Mouse (Mus musculus): ENCODE results near the gene Sde2.
"Not testable (repeated sequence)": the region's sequence is repeated elsewhere in the genome, so short reads cannot be mapped to it uniquely, and the experiment has no call there.

Gene Sde2

GRCm38 (mm10) chr1:180830588-180831346 lies 20.2 kb upstream of the Sde2 start:
- no peak for DNase-seq (ENCODE audit: low read depth, low spot score)

DNA sequence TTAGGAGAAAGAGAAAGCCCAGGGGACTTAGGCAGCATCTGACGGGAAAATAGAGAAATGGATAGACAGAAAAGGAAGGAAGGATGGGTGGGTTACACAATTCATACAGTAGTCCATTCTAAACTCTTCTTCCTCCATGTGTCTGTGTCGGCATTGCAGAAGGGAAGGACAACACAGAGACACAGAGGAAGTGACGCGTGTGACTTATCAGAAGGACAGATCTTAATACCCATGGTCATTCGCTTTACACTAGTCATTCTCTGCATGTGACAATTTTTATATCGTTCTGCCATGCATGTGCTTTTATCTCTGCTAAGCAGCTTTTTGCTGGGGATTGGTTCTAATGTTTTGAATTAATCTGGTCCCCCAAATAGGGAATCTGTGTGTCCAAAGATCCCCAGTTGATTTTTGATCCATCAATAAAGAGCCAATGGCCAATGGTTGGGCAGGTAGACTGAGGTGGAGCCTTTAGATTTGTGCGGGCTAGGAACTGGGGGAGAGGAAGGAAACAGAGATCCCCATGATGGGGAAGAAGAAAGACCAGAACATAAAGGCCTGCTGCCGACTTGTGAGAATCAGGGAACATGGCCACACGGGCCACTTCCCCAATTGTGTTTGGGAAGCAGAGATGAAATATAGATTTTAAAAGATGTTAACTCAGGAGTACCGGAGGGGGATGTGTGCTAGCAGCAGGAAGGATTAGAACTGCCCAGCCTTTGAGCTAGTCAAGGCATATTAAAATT lies 15.5 kb upstream of the Sde2 start:
- no peak for DNase-seq (ENCODE audit: low read depth, low spot score)

GRCm38 (mm10) chr1:180836467-180836866 lies 14.5 kb upstream of the Sde2 start:
- DNase-seq (ENCODE audit: low read depth, low spot score): not testable (repeated sequence)

DNA sequence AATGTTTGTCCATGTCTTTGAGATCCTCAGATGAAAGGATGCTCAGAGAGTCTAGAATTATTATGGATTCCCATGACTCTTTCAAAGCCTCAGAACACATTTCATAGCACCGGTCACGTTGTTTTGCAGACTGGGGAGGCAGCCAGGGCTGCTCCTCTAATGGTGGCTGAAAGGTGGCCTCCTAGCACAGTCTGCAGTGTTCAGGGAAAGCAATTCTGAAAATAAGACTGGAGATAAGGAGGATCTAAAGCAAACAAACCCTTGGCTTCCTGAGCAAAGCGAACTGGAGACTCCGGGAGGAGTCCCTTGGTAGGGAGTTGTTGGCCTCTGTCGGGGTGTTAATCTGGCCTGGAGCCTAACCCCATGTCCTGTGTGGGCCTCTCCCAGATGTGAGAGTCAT lies 13.7 kb upstream of the Sde2 start:
- no peak for DNase-seq (ENCODE audit: low read depth, low spot score)

- DNase-seq (ENCODE audit: low read depth, low spot score): no peak
Measured at GRCm38 (mm10) chr1:180838014-180838413, 12.9 kb upstream of the Sde2 start.

DNA sequence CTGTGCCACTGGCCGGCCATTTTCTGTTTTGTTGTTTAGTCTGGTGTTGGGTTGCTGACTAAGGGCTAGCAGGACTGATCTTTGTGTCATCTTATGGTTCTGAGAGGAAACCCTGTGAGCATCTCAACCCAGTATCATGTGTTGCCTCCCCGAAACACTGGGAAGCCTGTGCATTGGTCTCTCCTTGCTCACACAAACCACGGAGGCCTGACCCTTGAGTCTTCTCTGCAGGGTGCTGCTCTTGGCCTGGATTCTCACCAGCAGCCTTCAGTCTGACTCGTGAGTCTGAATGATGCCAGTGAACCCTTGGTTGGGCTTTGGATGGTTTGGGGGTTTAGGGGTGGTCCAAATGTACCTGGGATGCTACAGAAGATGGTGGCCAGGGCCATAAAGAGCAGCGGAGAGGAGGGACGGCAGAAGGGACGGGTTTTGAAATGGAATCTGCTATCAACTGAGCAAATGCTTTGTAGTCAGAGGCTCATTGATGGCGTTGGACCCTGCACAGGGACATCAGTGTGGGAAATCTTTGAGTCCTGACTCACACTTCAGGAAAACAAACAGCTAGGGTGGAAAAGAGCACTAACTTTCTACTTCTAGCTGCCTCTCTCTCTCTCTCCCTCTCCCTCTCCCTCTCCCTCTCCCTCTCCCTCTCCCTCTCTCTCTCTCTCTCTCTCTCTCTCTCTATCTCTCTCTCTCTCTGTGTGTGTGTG lies 11.6 kb upstream of the Sde2 start:
- no peak for DNase-seq (ENCODE audit: low read depth, low spot score)

DNA sequence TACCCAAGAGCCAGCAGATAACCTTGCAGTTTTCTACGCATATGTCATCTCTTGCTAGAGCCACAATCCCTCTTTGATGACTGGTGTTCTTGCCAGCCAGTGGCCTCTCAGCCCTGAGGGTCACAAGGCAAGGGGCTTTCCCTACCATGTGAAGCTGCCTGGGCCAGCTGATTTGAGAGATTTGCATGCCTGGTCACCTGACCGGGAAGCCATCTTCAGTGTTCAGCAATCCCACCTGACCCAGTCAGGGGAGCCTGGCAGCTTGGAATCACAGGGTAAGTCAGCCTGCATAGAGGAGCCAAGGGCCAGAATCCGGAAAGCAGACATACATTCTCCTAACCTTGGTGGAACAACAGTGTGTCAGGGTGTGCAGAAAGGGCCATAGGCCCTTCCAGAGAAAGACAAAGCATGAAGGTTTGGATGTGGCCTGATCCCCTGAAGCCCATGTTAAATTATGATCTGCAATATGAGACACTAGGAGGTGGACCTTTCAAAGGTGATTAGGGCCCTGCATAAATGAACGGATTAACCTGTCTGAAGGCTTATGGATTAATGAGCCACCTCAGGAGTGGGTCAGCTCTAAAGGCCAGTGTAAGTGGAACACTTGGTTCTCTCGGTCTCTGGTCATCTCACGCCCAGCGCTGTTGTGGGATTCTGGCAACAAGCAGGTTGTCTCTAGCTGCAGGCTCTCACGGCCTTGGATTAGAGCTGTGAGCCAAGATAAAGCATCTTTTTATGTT lies 9.2 kb upstream of the Sde2 start:
- DNase-seq (ENCODE audit: low read depth, low spot score): peak; percentile 60

GRCm38 (mm10) chr1:180848114-180848510 lies 2.8 kb upstream of the Sde2 start:
- DNase-seq (ENCODE audit: low read depth, low spot score): peak; percentile 19

- DNase-seq (ENCODE audit: low read depth, low spot score): no peak
Measured at GRCm38 (mm10) chr1:180848511-180849241, 2.3 kb upstream of the Sde2 start.

DNA sequence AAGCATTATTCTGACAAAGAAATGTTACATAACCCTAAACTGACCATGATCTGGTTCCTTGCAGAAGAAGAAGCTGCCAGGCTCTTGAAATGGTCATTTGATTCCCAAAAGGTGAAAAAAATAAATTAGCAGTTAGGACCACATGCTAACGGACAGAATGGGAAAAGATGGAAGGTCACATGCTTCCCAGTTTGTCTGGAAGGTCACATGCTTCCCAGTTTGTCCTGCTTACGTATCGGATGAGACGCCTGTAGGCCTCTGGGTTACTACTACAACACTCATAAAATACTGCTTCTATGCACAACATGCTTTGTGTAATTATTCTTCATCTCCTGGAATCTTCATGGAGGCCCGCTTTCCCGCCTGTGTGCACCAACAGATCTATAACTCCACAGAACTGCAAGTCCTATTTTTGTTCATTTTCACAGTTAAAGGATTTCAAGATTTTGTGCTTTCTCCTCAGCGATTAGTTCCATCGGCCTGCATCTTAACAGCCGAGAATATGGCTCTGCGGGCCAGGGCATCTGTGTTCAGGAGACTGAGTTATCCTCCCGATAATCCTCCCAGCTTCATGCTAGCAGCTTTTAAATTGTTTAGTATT lies 1.1 kb upstream of the Sde2 start:
- no peak for DNase-seq (ENCODE audit: low read depth, low spot score)

- DNase-seq (ENCODE audit: low read depth, low spot score): no peak
Measured at GRCm38 (mm10) chr1:180858763-180859162, 7.8 kb downstream of the Sde2 start.

- DNase-seq (ENCODE audit: low read depth, low spot score): no peak
Measured at GRCm38 (mm10) chr1:180860030-180860429, 9.1 kb downstream of the Sde2 start.

- DNase-seq (ENCODE audit: low read depth, low spot score): no peak
Measured at GRCm38 (mm10) chr1:180863606-180864005, 12.7 kb downstream of the Sde2 start.

DNA sequence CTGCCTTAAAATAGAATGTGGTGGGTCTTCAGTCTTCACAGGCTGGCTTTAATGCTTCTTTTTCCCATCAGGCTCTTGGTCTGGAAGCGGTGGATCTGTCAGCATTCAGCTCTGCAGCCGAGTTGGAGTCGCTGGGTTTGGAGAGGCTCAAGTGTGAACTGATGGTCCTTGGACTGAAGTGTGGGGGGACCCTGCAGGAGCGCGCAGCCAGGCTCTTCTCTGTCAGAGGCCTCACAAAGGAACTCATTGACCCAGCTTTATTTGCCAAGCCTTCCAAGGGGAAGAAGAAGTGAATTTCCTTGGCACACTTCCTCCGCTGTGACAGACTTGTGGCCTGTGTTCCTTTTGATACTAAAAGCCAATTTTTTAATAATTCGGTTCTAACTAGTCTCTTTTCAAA lies 15.1 kb downstream of the Sde2 start:
- DNase-seq (ENCODE audit: low read depth, low spot score): no peak

DNA sequence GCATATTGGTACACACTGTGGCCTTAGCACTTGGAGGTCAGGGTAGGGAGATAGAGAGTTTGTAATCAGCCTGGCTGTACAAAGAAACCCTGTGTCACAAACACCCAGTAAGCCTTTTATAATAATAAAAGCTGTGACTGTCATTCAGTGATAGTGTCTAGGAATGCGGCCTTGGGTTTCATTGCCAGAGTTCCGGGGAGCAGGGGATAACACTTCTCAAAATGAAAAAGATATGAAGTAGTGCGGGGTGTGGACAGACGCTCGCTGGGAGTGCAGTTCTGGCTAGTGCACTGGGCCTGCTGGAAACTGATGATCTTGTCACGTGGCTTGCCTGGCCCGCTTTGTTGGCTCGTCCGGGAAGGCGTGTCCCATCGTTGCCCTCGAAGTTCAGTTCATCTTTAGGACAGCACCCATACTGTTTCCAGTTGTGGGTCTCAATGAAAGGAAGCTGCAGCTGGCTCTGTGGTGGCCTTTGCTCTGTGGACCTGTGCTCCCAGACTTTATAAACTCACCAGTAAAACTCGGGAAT lies 19.3 kb downstream of the Sde2 start:
- no peak for DNase-seq (ENCODE audit: low read depth, low spot score)

DNA sequence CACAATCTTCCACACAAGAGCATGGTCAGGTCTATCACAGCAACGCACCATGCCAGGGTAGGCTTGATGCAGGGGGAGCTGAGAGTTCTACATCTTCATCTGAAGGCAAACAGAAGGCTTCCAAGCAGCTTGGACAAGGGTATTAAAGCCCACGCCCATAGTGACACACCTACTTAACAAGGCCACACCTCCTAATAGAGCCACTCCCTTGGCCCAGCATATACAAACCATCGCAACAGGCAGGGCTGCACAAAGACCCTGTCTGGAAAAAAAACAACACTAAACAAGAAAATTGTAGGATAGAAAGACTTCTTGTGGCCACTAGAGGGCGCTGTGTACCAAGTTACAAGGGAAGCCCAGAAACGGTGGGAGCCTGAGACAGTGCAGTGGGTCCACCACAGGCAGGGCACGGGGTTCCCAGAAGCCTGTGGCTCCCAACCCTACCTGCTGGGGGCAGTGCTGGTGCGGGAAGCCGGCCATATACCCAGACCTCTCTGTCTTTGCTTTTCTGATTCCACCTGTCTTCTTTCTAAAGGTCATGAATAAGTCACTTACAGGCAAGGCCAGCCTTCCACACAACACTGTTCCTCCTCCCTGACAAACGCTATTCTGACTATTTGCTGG lies 23.0 kb downstream of the Sde2 start:
- DNase-seq (ENCODE audit: low read depth, low spot score): peak; percentile 32

DNA sequence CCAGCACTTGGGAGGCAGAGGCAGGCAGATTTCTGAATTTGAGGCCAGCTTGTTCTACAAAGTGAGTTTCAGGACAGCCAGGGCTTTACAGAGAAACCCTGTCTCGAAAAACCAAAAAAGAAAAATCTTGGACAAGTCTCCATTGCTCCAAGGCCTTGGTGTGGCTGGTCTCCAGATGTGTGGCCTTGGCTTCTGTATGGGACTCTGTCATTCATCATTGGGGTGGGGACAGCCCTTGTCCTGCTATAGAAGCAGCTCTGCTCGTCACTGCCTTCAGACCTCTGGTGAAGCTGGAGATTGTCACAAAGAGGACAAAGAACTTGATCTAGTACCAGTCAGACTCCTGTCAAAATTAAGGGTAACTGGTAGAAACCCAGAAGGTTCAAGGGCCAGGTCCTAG lies 23.7 kb downstream of the Sde2 start:
- no peak for DNase-seq (ENCODE audit: low read depth, low spot score)

DNA sequence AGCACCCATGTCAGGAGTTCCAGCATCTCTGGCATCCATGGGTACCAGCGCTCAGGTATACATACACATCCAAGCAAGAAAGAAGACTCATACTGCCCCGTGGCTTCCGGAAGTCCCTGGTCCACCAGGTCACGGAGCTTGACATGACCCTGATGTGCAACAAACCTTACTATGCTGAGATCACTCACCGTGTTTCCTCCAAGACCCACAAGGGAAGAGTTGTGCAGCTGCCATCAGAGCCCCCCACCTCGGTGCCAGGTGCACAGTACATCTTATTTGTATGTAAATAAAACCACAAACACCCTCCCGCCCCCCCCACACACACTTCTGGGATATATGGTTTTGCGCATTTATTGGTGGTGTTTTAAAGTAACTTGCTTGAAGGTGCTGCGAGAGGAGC lies 24.2 kb downstream of the Sde2 start:
- no peak for DNase-seq (ENCODE audit: low read depth, low spot score)

DNA sequence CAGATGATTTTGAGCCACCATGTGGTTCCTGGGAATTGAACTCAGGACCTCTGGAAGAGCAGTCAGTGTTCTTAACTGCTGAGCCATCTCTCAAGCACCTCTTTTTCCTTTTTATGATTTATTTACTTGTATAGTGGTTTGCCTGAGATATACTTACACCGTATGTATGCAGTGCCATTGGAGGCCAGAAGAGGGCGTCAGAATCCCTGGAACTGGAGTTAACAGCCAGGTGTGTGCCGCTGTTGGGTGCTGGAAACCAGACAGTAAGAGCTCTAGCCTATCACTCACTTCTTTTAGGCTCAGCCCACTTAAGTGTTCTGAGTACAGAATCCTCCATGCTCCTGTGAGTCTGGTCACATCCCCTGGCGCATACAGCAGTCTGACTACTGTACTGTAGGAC lies 26.5 kb downstream of the Sde2 start:
- no peak for DNase-seq (ENCODE audit: low read depth, low spot score)

- DNase-seq (ENCODE audit: low read depth, low spot score): no peak
Measured at GRCm38 (mm10) chr1:180881768-180882167, 30.8 kb downstream of the Sde2 start.
